Mouse (Mus musculus) embryonic fibroblast, embryonic 13.5 days (primary cell): ENCODE data around the gene Akap1.
"Not testable (repeated sequence)": the region's sequence is repeated elsewhere in the genome, so short reads cannot be mapped to it uniquely, and the experiment has no call there.

Source experiments
- CTCF ChIP-seq: IDR thresholded peaks from 2 replicates; pipeline ENCODE4 v1.5.1; 2011; ENCODE audit warnings: mild to moderate bottlenecking, control low read depth, low read length, moderate library complexity, borderline replicate concordance; ENCODE audit not compliant: insufficient read depth
- POLR2A ChIP-seq: IDR thresholded peaks from 2 replicates; pipeline ENCODE4 v1.6.1; 2011; ENCODE audit warnings: low read depth, mild to moderate bottlenecking, control low read depth, low read length, moderate library complexity

- not testable (repeated sequence) for TF ChIP-seq POLR2A, CTCF
Observed at GRCm38 (mm10) chr11:88894279-88894678, 29.9 kb upstream of the Akap1 start.
